Comparison of ENCODE assay signal across 12 mouse cellular contexts in genomic region chr12:3811596-3811995, GRCm38 (mm10). TPM values are rescaled to one million over a fixed set of nuclear protein-coding genes. Genes with fewer than 3 reads are reported as not detected.
A peak's percentile ranks its signal among the peaks of the same experiment; 100 is the strongest.
DNase-seq lines count a peak whose midpoint lies in the region; ATAC-seq and TF ChIP-seq lines count a peak whose summit lies in the region.
"Had no signal": no experiment of that assay in that cellular context is flagged by ENCODE, and none has a peak within 500 bp of the region (broad histone marks: within the 10 kb centered on the region; RNA-seq: fewer than 3 reads in every experiment).

No protein-coding gene starts in this region.

- 0 out of 4 replicates have a peak overlapping the region, but pooled peaks of 1 of the 2 experiments have one; percentile 33 for H3K27ac ChIP-seq in heart, embryonic 14.5 days (replicated peaks in 1 of 2; ENCODE audit: control insufficient read depth in 1 of 2, insufficient read depth in 1 of 2, low read depth in 2 of 2, low read length in 2 of 2)
- no peak overlapping the region for H3K27ac ChIP-seq in midbrain, embryonic 11.5 days (ENCODE audit: low read depth, low read length)
- no peak overlapping the region for H3K27ac ChIP-seq in midbrain, embryonic 14.5 days (replicated peaks; ENCODE audit: low read depth, low read length)
- peak overlapping the region; percentile 79 for H3K27ac ChIP-seq in kidney, embryonic 15.5 days
- peak overlapping the region; percentile 19; the same call in 1 of the 2 replicates for H3K27ac ChIP-seq in olfactory bulb, adult 2 months (ENCODE audit: insufficient read depth, low read depth, low read length)

- peak overlapping the region; percentile 36; the same call in 1 of the 2 replicates for H3K4me2 ChIP-seq in heart, embryonic 14.5 days (ENCODE audit: low read length)
- no peak overlapping the region for H3K4me2 ChIP-seq in midbrain, embryonic 11.5 days
- H3K4me2 ChIP-seq in midbrain, embryonic 14.5 days (ENCODE audit: low read length): no peak overlapping the region
- H3K4me2 ChIP-seq in kidney, embryonic 15.5 days: peak overlapping the region; percentile 76

- TF ChIP-seq CTCF in olfactory bulb, adult 2 months (IDR thresholded peaks at IDR 0.05; ENCODE audit: insufficient read depth, low read depth, low read length): no peak

- peak overlapping the region; percentile 30; the same call in 1 of the 2 replicates for H3K9ac ChIP-seq in heart, embryonic 14.5 days (ENCODE audit: low read length)
- no peak overlapping the region for H3K9ac ChIP-seq in midbrain, embryonic 11.5 days (ENCODE audit: low read length)
- H3K9ac ChIP-seq in midbrain, embryonic 14.5 days (replicated peaks; ENCODE audit: low read length): no peak overlapping the region
- no peak overlapping the region for H3K9ac ChIP-seq in kidney, embryonic 15.5 days

- TF ChIP-seq POLR2A in olfactory bulb, adult 2 months (IDR thresholded peaks at IDR 0.05; ENCODE audit: insufficient read depth, low read depth, low read length): no peak

- H3K27me3 ChIP-seq in heart, embryonic 14.5 days (ENCODE audit: control insufficient read depth, insufficient read depth, low read length): no peaks in the 10 kb centered on the region
- no peaks in the 10 kb centered on the region for H3K27me3 ChIP-seq in midbrain, embryonic 11.5 days (ENCODE audit: control insufficient read depth, insufficient read depth, low read length)
- no peaks in the 10 kb centered on the region for H3K27me3 ChIP-seq in midbrain, embryonic 14.5 days (ENCODE audit: control insufficient read depth, insufficient read depth, low read length)
- no peaks in the 10 kb centered on the region for H3K27me3 ChIP-seq in kidney, embryonic 15.5 days
- H3K27me3 ChIP-seq: CH12.LX had no signal

- H3K9me3 ChIP-seq in heart, embryonic 14.5 days (ENCODE audit: control insufficient read depth, low read length): no peaks in the 10 kb centered on the region
- no peaks in the 10 kb centered on the region for H3K9me3 ChIP-seq in midbrain, embryonic 11.5 days (ENCODE audit: control insufficient read depth, low read length)
- H3K9me3 ChIP-seq in midbrain, embryonic 14.5 days (ENCODE audit: control insufficient read depth, low read length): no peaks in the 10 kb centered on the region
- H3K9me3 ChIP-seq in kidney, embryonic 15.5 days (replicated peaks): no peaks in the 10 kb centered on the region

- no peak for ATAC-seq in heart, embryonic 14.5 days (ENCODE audit: insufficient number of reproducible peaks, insufficient read depth, low FRiP score, low read depth)
- no peak for ATAC-seq in midbrain, embryonic 11.5 days (ENCODE audit: low FRiP score)
- ATAC-seq in midbrain, embryonic 14.5 days (ENCODE audit: low FRiP score, low TSS enrichment): no peak
- no peak for ATAC-seq in kidney, embryonic 15.5 days (replicated peaks; ENCODE audit: low FRiP score)
- ATAC-seq: forebrain, embryonic 16.5 days had no signal

- peaks cover 41 to 62% of the 10 kb centered on the region in 2 experiments for H3K4me1 ChIP-seq in heart, embryonic 14.5 days (ENCODE audit: control insufficient read depth in 2 of 2, insufficient read depth in 2 of 2, low read length in 2 of 2)
- H3K4me1 ChIP-seq in midbrain, embryonic 11.5 days (ENCODE audit: control insufficient read depth, insufficient read depth, low read length): peaks cover 14% of the 10 kb centered on the region
- H3K4me1 ChIP-seq in midbrain, embryonic 14.5 days (ENCODE audit: control insufficient read depth, insufficient read depth, low read length): peaks cover 19% of the 10 kb centered on the region; the same call in 1 of the 2 replicates
- peaks cover 74% of the 10 kb centered on the region for H3K4me1 ChIP-seq in kidney, embryonic 15.5 days
- H3K4me1 ChIP-seq in olfactory bulb, adult 2 months (ENCODE audit: control insufficient read depth, insufficient read depth, low read length): peaks cover 60% of the 10 kb centered on the region

- intact Hi-C loops in left cerebral cortex, postnatal 14 days (cut with DNase I): no loop called here

- 0 out of 2 replicates have a peak, but pooled peaks cover 8% of the 10 kb centered on the region for H3K36me3 ChIP-seq in heart, embryonic 14.5 days (ENCODE audit: control insufficient read depth, insufficient read depth, low read length)
- no peaks in the 10 kb centered on the region for H3K36me3 ChIP-seq in midbrain, embryonic 11.5 days (ENCODE audit: control insufficient read depth, insufficient read depth, low read length)
- H3K36me3 ChIP-seq in midbrain, embryonic 14.5 days (ENCODE audit: control insufficient read depth, insufficient read depth, low read length): no peaks in the 10 kb centered on the region
- H3K36me3 ChIP-seq in kidney, embryonic 15.5 days: peaks cover 8% of the 10 kb centered on the region; the same call in 1 of the 2 replicates

- no peak overlapping the region for H3K4me3 ChIP-seq in heart, embryonic 14.5 days (ENCODE audit: control insufficient read depth in 1 of 2, insufficient read depth in 1 of 2, low read depth in 1 of 2, low read length in 2 of 2)
- no peak overlapping the region for H3K4me3 ChIP-seq in midbrain, embryonic 11.5 days (ENCODE audit: low read depth, low read length)
- H3K4me3 ChIP-seq in midbrain, embryonic 14.5 days (replicated peaks; ENCODE audit: low read depth, low read length): no peak overlapping the region
- H3K4me3 ChIP-seq in kidney, embryonic 15.5 days (replicated peaks): 0 out of 2 replicates have a peak overlapping the region, but pooled peaks have one; percentile 1
- 0 out of 2 replicates have a peak overlapping the region, but pooled peaks have one; percentile 27 for H3K4me3 ChIP-seq in olfactory bulb, adult 2 months (ENCODE audit: insufficient read depth, low read depth, low read length)

- no peak for DNase-seq in heart, postnatal 4 days
- DNase-seq in midbrain, embryonic 11.5 days (ENCODE audit: low spot score, missing footprints): peak; percentile 85
- DNase-seq in midbrain, embryonic 14.5 days: no peak
- DNase-seq in left cerebral cortex, postnatal 14 days (ENCODE audit: low spot score in 2 of 2): no peak
- DNase-seq in right cerebral cortex, postnatal 4 days: no peak
- DNase-seq: liver; thymus, postnatal 36 days had no signal

- WGBS in heart, embryonic 14.5 days: 42% methylated on average over 5 of the region's 5 CpGs
- 46% methylated on average over 5 of the region's 5 CpGs for WGBS in midbrain, embryonic 11.5 days
- WGBS in midbrain, embryonic 14.5 days: 46% methylated on average over 5 of the region's 5 CpGs
- WGBS in kidney, embryonic 15.5 days: 15% methylated on average over 5 of the region's 5 CpGs
- 13% methylated on average over 5 of the region's 5 CpGs for WGBS in olfactory bulb, adult 2 months

RNA-seq across cellular contexts. Expression of gene Dnmt3a, which starts 5.8 kb away (rescaled TPM):
- polyA plus RNA-seq in heart, embryonic 14.5 days (2014; fragmentation: Nextera tagmentation; extraction: Ambion mirVana): 44.8 and 48.7 TPM in 2 replicates
- total RNA-seq in heart, postnatal 4 days (2021): 100 to 1,000 TPM; 118 TPM
- 49.6 and 56.5 TPM in 2 replicates for polyA plus RNA-seq in midbrain, embryonic 11.5 days (2014; fragmentation: Nextera tagmentation; extraction: Ambion mirVana)
- 53.9 and 65.3 TPM in 2 replicates for polyA plus RNA-seq in midbrain, embryonic 14.5 days (2014; fragmentation: Nextera tagmentation; extraction: Ambion mirVana)
- 124 and 132 TPM in 2 replicates for polyA plus RNA-seq in kidney, embryonic 15.5 days (2015; fragmentation: Nextera tagmentation; extraction: Ambion mirVana)
- polyA plus RNA-seq in olfactory bulb, adult 2 months (2012; ENCODE audit: insufficient read depth, insufficient read length, low replicate concordance, missing spikeins): not detected in 2 replicates
- 100 to 1,000 TPM; 337 to 343 TPM for total RNA-seq in left cerebral cortex, postnatal 14 days (2021)

Comparison
In these comparisons a context has a peak if more than half of its experiments do, and no peak if none do; other contexts are left out.
1. H3K27ac ChIP-seq: peak in kidney, embryonic 15.5 days (single experiment) and olfactory bulb, adult 2 months (single experiment); none in midbrain, embryonic 11.5 days (single experiment) and midbrain, embryonic 14.5 days (single experiment).
2. H3K4me2 ChIP-seq: peak in heart, embryonic 14.5 days (single experiment) and kidney, embryonic 15.5 days (single experiment); none in midbrain, embryonic 11.5 days (single experiment) and midbrain, embryonic 14.5 days (single experiment).
3. H3K4me3 ChIP-seq: peak in kidney, embryonic 15.5 days (single experiment) and olfactory bulb, adult 2 months (single experiment); none in heart, embryonic 14.5 days (0 of 2), midbrain, embryonic 11.5 days (single experiment) and midbrain, embryonic 14.5 days (single experiment).